Mouse (Mus musculus) C2C12 (cell line): ENCODE data around the gene Zfp978.

Experiments used
- CEBPB ChIP-seq: IDR thresholded peaks from one replicate; pipeline ENCODE4 v1.6.1; 2011; ENCODE audit warnings: low read depth, mild to moderate bottlenecking, control low read depth, moderate library complexity
- CTCF ChIP-seq: IDR thresholded peaks from one replicate; pipeline ENCODE4 v1.5.1; 2011; ENCODE audit not compliant: control insufficient read depth, insufficient read depth, insufficient read length
- FOSL1 ChIP-seq: IDR thresholded peaks from one replicate; pipeline ENCODE4 v1.8.0; 2011; ENCODE audit warnings: mild to moderate bottlenecking, low read length; ENCODE audit not compliant: poor library complexity, insufficient read depth, severe bottlenecking
- MAX ChIP-seq: IDR thresholded peaks from one replicate; pipeline ENCODE4 v1.6.1; 2011; ENCODE audit warnings: mild to moderate bottlenecking, control low read depth
- MYOD1 ChIP-seq: IDR thresholded peaks from one replicate; pipeline ENCODE4 v1.6.1; 2011; ENCODE audit warnings: low read depth; ENCODE audit not compliant: control insufficient read depth, insufficient read length
- MYOG ChIP-seq: IDR thresholded peaks from one replicate; pipeline ENCODE4 v1.6.1; 2011; ENCODE audit not compliant: control insufficient read depth, insufficient read length; ENCODE audit errors: extremely low read depth
- USF1 ChIP-seq: IDR thresholded peaks from one replicate; pipeline ENCODE4 v1.6.1; 2011; ENCODE audit warnings: low read depth, mild to moderate bottlenecking, control low read depth, moderate library complexity

- TF ChIP-seq CTCF (no peak), MYOD1 (no peak), MYOG (no peak), USF1 (no peak), CEBPB (no peak), MAX (no peak), FOSL1 (no peak)
These were observed 56.2 kb downstream of the Zfp978 start for GRCm38 (mm10) chr4:147417157-147417778.
